Mouse (Mus musculus) layer of hippocampus, postnatal 14 days (tissue): ENCODE measurements at regions not wholly inside any gene's neighbourhood (a gene's known extent, or its start where the extent isn't known, plus 50 kb on each side); places are given as distances from the start of the nearest gene placed in this dataset.

ENCODE experiments used
- DNase-seq, 2 experiments: peaks; one replicate each; pipeline ENCODE4 v3.0.0; 2021 to 2022; ENCODE audit warnings: low spot score in 2 of 2, mixed read lengths in 1 of 2

- DNase-seq, result no peak
These were observed 176.8 kb downstream of the Fign start for GRCm38 (mm10) chr2:63920997-63921396.

- no peak for DNase-seq
These were observed 177.8 kb downstream of the Fign start for GRCm38 (mm10) chr2:63920019-63920418.

- DNase-seq, result no peak
These were observed 197.2 kb downstream of the Fign start for GRCm38 (mm10) chr2:63900644-63901043.

- DNase-seq, result no peak
These were observed 219.4 kb downstream of the Fign start for GRCm38 (mm10) chr2:63878477-63878876.

- DNase-seq, result no peak
These were observed 220.5 kb downstream of the Fign start for GRCm38 (mm10) chr2:63877387-63877786.

- DNase-seq, result no peak
These were observed 221.5 kb downstream of the Fign start for GRCm38 (mm10) chr2:63876375-63876774.

GRCm38 (mm10) chr2:63875101-63875500 lies 222.7 kb downstream of the Fign start:
- no peak for DNase-seq

GRCm38 (mm10) chr2:63866524-63866923 lies 231.3 kb downstream of the Fign start:
- no peak for DNase-seq

GRCm38 (mm10) chr2:63861821-63862220 lies 236.0 kb downstream of the Fign start:
- DNase-seq, result no peak

GRCm38 (mm10) chr2:63856462-63857054 lies 241.3 kb downstream of the Fign start:
- DNase-seq, result no peak

- DNase-seq, result no peak
These were observed 242.4 kb downstream of the Fign start for GRCm38 (mm10) chr2:63855476-63855875.

- peak in 1 of 2 experiments; percentile 7 for DNase-seq
These were observed 243.5 kb downstream of the Fign start for GRCm38 (mm10) chr2:63854198-63854875.

- DNase-seq, result no peak
These were observed 244.6 kb downstream of the Fign start for GRCm38 (mm10) chr2:63853226-63853625.

- peak in 1 of 2 experiments; percentile 19 for DNase-seq
These were observed 245.6 kb downstream of the Fign start for GRCm38 (mm10) chr2:63852287-63852686.

GRCm38 (mm10) chr2:63850033-63850432 lies 247.8 kb downstream of the Fign start:
- DNase-seq, result no peak

- DNase-seq, result no peak
These were observed 248.4 kb downstream of the Fign start for GRCm38 (mm10) chr2:63849486-63849885.

- no peak for DNase-seq
These were observed 265.7 kb downstream of the Fign start for GRCm38 (mm10) chr2:63832041-63832714.

GRCm38 (mm10) chr2:63830431-63830830 lies 267.4 kb downstream of the Fign start:
- DNase-seq, result no peak

GRCm38 (mm10) chr2:63828633-63829032 lies 269.2 kb downstream of the Fign start:
- no peak for DNase-seq

- DNase-seq, result no peak
These were observed 278.4 kb downstream of the Fign start for GRCm38 (mm10) chr2:63819440-63819839.
